10 mouse cellular contexts compared by ENCODE assay signal in the genomic region with DNA sequence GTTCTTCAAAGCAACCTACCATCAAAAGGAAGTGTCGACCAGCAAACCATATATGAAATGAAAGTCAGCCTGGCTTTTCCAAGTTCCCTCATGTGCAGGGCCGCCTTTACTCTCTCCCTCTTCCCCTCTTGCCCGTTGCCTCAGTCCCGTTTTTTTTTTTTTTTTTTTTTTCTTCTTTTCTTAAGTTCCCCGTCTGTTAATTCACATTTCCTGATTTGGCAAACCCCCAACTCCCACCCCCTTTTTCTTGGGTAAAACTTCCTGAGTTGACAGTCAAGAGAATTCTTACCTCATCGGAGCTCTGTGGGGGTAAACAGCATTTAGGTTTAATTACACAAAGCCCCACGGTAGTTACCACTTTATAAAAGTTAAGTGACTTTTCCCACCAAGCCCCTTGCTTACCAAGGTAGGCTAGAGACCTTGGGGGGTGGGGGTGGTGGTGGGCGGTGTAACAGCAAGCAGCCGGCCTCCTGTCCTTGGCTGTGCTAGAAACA.
A peak's percentile ranks its signal among the peaks of the same experiment; 100 is the strongest.
DNase-seq lines count a peak whose midpoint lies in the region; TF ChIP-seq lines count a peak whose summit lies in the region.
"Had no signal": no experiment of that assay in that cellular context is flagged by ENCODE, and none has a peak within 500 bp of the region (broad histone marks: within the 10 kb centered on the region; RNA-seq: fewer than 3 reads in every experiment).

No protein-coding gene starts in this region.

- DNase-seq in kidney, postnatal 10 days: peak; percentile 55
- no peak for DNase-seq in kidney, adult 11 months
- peak; percentile 70 for DNase-seq in ES-CJ7 (ENCODE audit: low read depth, low spot score)
- DNase-seq in brain, embryonic 14.5 days (ENCODE audit: low read depth): peak; percentile 73
- peak; percentile 34 for DNase-seq in lung, postnatal 14 days
- DNase-seq in thymus, postnatal 14 days: no peak
- no peak for DNase-seq in testis, postnatal 10 days (ENCODE audit: low spot score)
- DNase-seq: cerebellum, adult 9-11 months; liver, embryonic 13.5 days; retina, postnatal 1 day had no signal

- TF ChIP-seq CTCF in brain, embryonic 14.5 days (IDR thresholded peaks at IDR 0.05; ENCODE audit: borderline replicate concordance, extremely low read depth, insufficient read depth, insufficient read length): no peak

- TF ChIP-seq POLR2A in brain, embryonic 14.5 days (IDR thresholded peaks at IDR 0.05; ENCODE audit: borderline replicate concordance, extremely low read depth, insufficient read depth, insufficient read length, poor library complexity, severe bottlenecking): no peak

Comparison
In these comparisons a context has a peak if more than half of its experiments do, and no peak if none do; other contexts are left out.
1. DNase-seq: peak in kidney, postnatal 10 days (single experiment), ES-CJ7 (single experiment), brain, embryonic 14.5 days (single experiment) and lung, postnatal 14 days (single experiment); none in kidney, adult 11 months (single experiment), thymus, postnatal 14 days (single experiment) and testis, postnatal 10 days (single experiment).